8 mouse cellular contexts compared by ENCODE assay signal in the genomic region with DNA sequence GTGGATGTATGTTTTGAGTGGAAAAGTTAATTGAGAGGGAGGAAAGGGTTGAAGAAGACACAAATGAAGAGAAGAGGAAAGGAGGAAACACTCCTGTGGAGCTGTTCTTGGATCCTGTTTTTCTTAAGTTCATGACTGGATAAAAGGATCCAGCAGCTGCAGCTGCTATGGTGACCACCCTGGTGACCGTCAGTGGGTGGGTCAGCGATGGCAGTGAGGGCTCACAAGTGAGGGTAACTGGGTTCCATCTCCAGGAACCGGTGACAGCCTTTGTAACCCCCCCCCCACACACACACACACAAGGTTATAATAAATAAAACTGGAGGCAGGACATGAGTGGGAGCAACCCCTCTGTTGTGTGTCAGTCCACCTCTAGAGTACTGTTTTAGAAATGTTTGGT. TPM values are rescaled to one million over a fixed set of nuclear protein-coding genes. Genes with fewer than 3 reads are reported as not detected.
DNase-seq lines count a peak whose midpoint lies in the region; ATAC-seq lines count a peak whose summit lies in the region.

No protein-coding gene starts in this region.

- H3K9ac ChIP-seq in lung, embryonic 16.5 days (ENCODE audit: low read length), result peak overlapping the region; percentile 81
- H3K9ac ChIP-seq in forebrain, embryonic 16.5 days (replicated peaks; ENCODE audit: low read depth, low read length), result 0 out of 2 replicates have a peak overlapping the region, but pooled peaks have one; percentile 46
- peak overlapping the region; percentile 69; the same call in 1 of the 2 replicates for H3K9ac ChIP-seq in limb, embryonic 12.5 days (replicated peaks)
- peak overlapping the region; percentile 53; the same call in 1 of the 2 replicates for H3K9ac ChIP-seq in neural tube, embryonic 15.5 days (replicated peaks)

- H3K36me3 ChIP-seq in lung, embryonic 16.5 days (ENCODE audit: control insufficient read depth, insufficient read depth, low read length), result no peaks in the 10 kb centered on the region
- no peaks in the 10 kb centered on the region for H3K36me3 ChIP-seq in forebrain, embryonic 16.5 days (ENCODE audit: control insufficient read depth, insufficient read depth)
- H3K36me3 ChIP-seq in limb, embryonic 12.5 days, result no peaks in the 10 kb centered on the region
- no peaks in the 10 kb centered on the region for H3K36me3 ChIP-seq in neural tube, embryonic 15.5 days

- peaks cover 7% of the 10 kb centered on the region; the same call in 1 of the 2 replicates for H3K4me1 ChIP-seq in lung, embryonic 16.5 days (replicated peaks; ENCODE audit: control insufficient read depth, insufficient read depth, low read length)
- peaks cover 16% of the 10 kb centered on the region for H3K4me1 ChIP-seq in forebrain, embryonic 16.5 days (replicated peaks; ENCODE audit: control insufficient read depth, insufficient read depth, low read length)
- H3K4me1 ChIP-seq in limb, embryonic 12.5 days (replicated peaks), result 0 out of 2 replicates have a peak, but pooled peaks cover 14% of the 10 kb centered on the region
- peaks cover 19% of the 10 kb centered on the region for H3K4me1 ChIP-seq in neural tube, embryonic 15.5 days

- ATAC-seq in lung, embryonic 16.5 days (ENCODE audit: low read depth), result no peak
- ATAC-seq in forebrain, embryonic 16.5 days, result no peak
- no peak for ATAC-seq in limb, embryonic 12.5 days (ENCODE audit: insufficient number of reproducible peaks, insufficient read depth, low FRiP score, low TSS enrichment, low read depth)
- no peak for ATAC-seq in neural tube, embryonic 15.5 days (ENCODE audit: low FRiP score)

- peak overlapping the region; percentile 81 for H3K4me2 ChIP-seq in lung, embryonic 16.5 days (ENCODE audit: low read depth, low read length)
- peak overlapping the region; percentile 78 for H3K4me2 ChIP-seq in forebrain, embryonic 16.5 days (ENCODE audit: low read length)
- H3K4me2 ChIP-seq in limb, embryonic 12.5 days, result peak overlapping the region; percentile 96
- H3K4me2 ChIP-seq in neural tube, embryonic 15.5 days, result peak overlapping the region; percentile 100

- H3K27ac ChIP-seq in lung, embryonic 16.5 days (ENCODE audit: low read length), result no peak overlapping the region
- H3K27ac ChIP-seq in forebrain, embryonic 16.5 days (ENCODE audit: low read length), result no peak overlapping the region
- H3K27ac ChIP-seq in limb, embryonic 12.5 days, result no peak overlapping the region
- no peak overlapping the region for H3K27ac ChIP-seq in neural tube, embryonic 15.5 days (replicated peaks)

- H3K4me3 ChIP-seq in lung, embryonic 16.5 days (ENCODE audit: low read length), result peak overlapping the region; percentile 65
- H3K4me3 ChIP-seq in forebrain, embryonic 16.5 days (replicated peaks; ENCODE audit: low read length), result peak overlapping the region; percentile 54
- H3K4me3 ChIP-seq in limb, embryonic 12.5 days (replicated peaks), result peak overlapping the region; percentile 68
- H3K4me3 ChIP-seq in neural tube, embryonic 15.5 days (replicated peaks), result peak overlapping the region; percentile 54

- no peaks in the 10 kb centered on the region; the same call in 1 of the 2 replicates for H3K27me3 ChIP-seq in lung, embryonic 16.5 days (ENCODE audit: control insufficient read depth, insufficient read depth, low read depth, low read length)
- H3K27me3 ChIP-seq in forebrain, embryonic 16.5 days (replicated peaks; ENCODE audit: control insufficient read depth, insufficient read depth, low read length), result peaks cover 13% of the 10 kb centered on the region; the same call in 1 of the 2 replicates
- H3K27me3 ChIP-seq in limb, embryonic 12.5 days, result peaks cover 30% of the 10 kb centered on the region
- peaks cover 27% of the 10 kb centered on the region for H3K27me3 ChIP-seq in neural tube, embryonic 15.5 days (replicated peaks)

- H3K9me3 ChIP-seq in lung, embryonic 16.5 days (ENCODE audit: control insufficient read depth, low read length), result no peaks in the 10 kb centered on the region
- no peaks in the 10 kb centered on the region for H3K9me3 ChIP-seq in forebrain, embryonic 16.5 days (ENCODE audit: control insufficient read depth, low read length)
- H3K9me3 ChIP-seq in limb, embryonic 12.5 days, result no peaks in the 10 kb centered on the region
- H3K9me3 ChIP-seq in neural tube, embryonic 15.5 days (replicated peaks), result no peaks in the 10 kb centered on the region

- no peak for DNase-seq in lung, postnatal 10 days
- DNase-seq in frontal cortex, postnatal 14 days (ENCODE audit: low spot score in 2 of 2), result no peak
- no peak for DNase-seq in thymus, postnatal 36 days
- no peak for DNase-seq in gastrocnemius, postnatal 25 days

- WGBS in lung, embryonic 16.5 days, result 50% methylated on average over 3 of the region's 3 CpGs
- 62% methylated on average over 3 of the region's 3 CpGs for WGBS in forebrain, embryonic 16.5 days
- WGBS in limb, embryonic 12.5 days, result 45% methylated on average over 3 of the region's 3 CpGs
- WGBS in neural tube, embryonic 15.5 days, result 45% methylated on average over 3 of the region's 3 CpGs

RNA-seq across cellular contexts. Expression of gene Itpr2, which starts 0.8 kb away (rescaled TPM):
- 14.4 and 16.2 TPM in 2 replicates for polyA plus RNA-seq in lung, embryonic 16.5 days (2015; fragmentation: Nextera tagmentation; extraction: Ambion mirVana)
- 4.7 and 6.1 TPM in 2 replicates for polyA plus RNA-seq in forebrain, embryonic 16.5 days (2015; fragmentation: Nextera tagmentation; extraction: Ambion mirVana)
- 7.0 and 7.7 TPM in 2 replicates for polyA plus RNA-seq in limb, embryonic 12.5 days (2016; fragmentation: Nextera tagmentation; extraction: Ambion mirVana)
- 9.0 and 13.2 TPM in 2 replicates for polyA plus RNA-seq in neural tube, embryonic 15.5 days (2015; fragmentation: Nextera tagmentation; extraction: Ambion mirVana)
- total RNA-seq in gastrocnemius, postnatal 25 days (2021), result 1 to 10 TPM; 8.5 to 9.4 TPM
